Mouse (Mus musculus) ES-E14 (cell line): ENCODE results near the gene Tmem231.

ENCODE experiments used
- CHD2 ChIP-seq: IDR thresholded peaks from 2 replicates; pipeline ENCODE4 v1.6.1; 2014; ENCODE audit warnings: mild to moderate bottlenecking, low read depth, low read length, inconsistent platforms
- MAFK ChIP-seq: IDR thresholded peaks from 2 replicates; pipeline ENCODE4 v1.6.1; 2014; ENCODE audit warnings: mild to moderate bottlenecking, low read depth, low read length, inconsistent platforms; ENCODE audit not compliant: insufficient read depth
- ZC3H11A ChIP-seq: IDR thresholded peaks from 2 replicates; pipeline ENCODE4 v1.6.1; 2012; ENCODE audit warnings: low read depth, mild to moderate bottlenecking, inconsistent platforms, low read length, borderline replicate concordance
- ZNF384 ChIP-seq: IDR thresholded peaks from 2 replicates; pipeline ENCODE4 v1.6.1; 2012; ENCODE audit warnings: low read depth, low read length, inconsistent platforms

GRCm38 (mm10) chr8:111888091-111888650, 45.5 kb downstream of the Tmem231 start:
- TF ChIP-seq ZC3H11A (no peak), ZNF384 (no peak), CHD2 (no peak), MAFK (no peak)
